9 mouse cellular contexts compared by ENCODE assay signal in the genomic region with DNA sequence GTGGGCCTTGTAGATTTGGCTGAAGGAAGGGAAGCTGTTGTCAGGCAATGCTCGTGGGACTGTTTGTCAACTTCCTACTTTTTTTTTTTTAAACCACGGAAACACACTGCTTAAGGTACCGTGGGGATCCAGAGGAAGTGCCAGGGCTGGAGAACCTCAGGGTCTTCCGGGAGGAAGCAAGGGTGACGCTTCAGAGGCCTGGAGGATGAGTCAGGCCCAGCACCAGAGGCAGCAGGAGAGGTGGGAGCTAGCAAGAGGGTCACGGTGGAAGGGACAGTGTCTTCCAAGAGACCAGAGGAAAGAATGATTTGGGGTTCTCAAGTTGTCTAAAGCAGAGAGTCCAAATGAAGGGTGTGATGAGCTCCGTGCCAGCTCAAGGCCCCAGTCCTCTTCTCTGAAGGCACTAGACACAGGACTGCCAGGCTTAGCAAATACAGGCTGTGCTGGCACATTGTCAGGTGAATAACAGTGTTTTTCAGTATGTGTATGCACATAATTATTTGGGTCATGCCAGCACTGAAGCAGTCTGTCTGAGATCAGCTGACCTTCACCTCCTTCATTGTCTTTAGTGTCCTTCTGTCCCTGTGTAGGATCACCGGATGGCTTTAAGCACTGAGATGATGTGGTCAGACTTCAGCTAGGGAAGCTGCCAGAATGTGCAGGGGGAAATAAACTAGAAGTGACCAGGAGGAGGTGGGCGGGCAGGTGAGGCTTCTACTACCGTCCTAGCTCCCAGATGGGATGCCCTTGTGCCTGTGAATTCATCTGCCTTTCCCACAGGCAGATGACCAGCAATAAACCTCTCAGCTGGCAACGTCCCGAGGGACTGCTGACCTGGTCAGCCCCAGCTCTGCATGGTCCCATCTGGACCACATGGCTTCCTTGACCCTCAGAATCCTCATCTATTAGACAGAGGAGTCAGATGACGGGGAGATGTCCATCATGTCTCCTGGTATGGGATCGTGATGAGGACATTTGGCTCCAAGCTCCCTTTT. TPM values are rescaled to one million over a fixed set of nuclear protein-coding genes. Genes with fewer than 3 reads are reported as not detected.
DNase-seq lines count a peak whose midpoint lies in the region; ATAC-seq and TF ChIP-seq lines count a peak whose summit lies in the region.
"Had no signal": no experiment of that assay in that cellular context is flagged by ENCODE, and none has a peak within 500 bp of the region (broad histone marks: within the 10 kb centered on the region; RNA-seq: fewer than 3 reads in every experiment).

No protein-coding gene starts in this region.

- TF ChIP-seq CTCF in lung, postnatal 0 days (IDR thresholded peaks at IDR 0.05), result no peak
- no peak for TF ChIP-seq CTCF in lung, adult 2 months (IDR thresholded peaks at IDR 0.05; ENCODE audit: insufficient read depth, low read length)

- H3K4me1 ChIP-seq in lung, postnatal 0 days (ENCODE audit: insufficient read depth, low read depth, low read length), result no peaks in the 10 kb centered on the region
- H3K4me1 ChIP-seq in lung, adult 2 months (ENCODE audit: control insufficient read depth, insufficient read depth, low read length), result no peaks in the 10 kb centered on the region
- H3K4me1 ChIP-seq in neural tube, embryonic 14.5 days (ENCODE audit: control insufficient read depth, insufficient read depth, low read length), result peaks cover 26% of the 10 kb centered on the region

- no peak overlapping the region for H3K4me3 ChIP-seq in lung, postnatal 0 days (ENCODE audit: low read depth, low read length)
- no peak overlapping the region for H3K4me3 ChIP-seq in lung, adult 2 months (replicated peaks; ENCODE audit: extremely low read depth, low read depth, low read length)
- no peak overlapping the region for H3K4me3 ChIP-seq in neural tube, embryonic 14.5 days (ENCODE audit: low read depth, low read length)
- H3K4me3 ChIP-seq: liver, embryonic 13.5 days had no signal

- no peaks in the 10 kb centered on the region for H3K27me3 ChIP-seq in lung, postnatal 0 days (replicated peaks; ENCODE audit: insufficient read depth, low read length)
- no peaks in the 10 kb centered on the region for H3K27me3 ChIP-seq in neural tube, embryonic 14.5 days (ENCODE audit: control insufficient read depth, insufficient read depth, low read length)

- WGBS in lung, postnatal 0 days, result 65% methylated on average over 14 of the region's 14 CpGs
- whole genome bisulfite sequencing in lung, adult 2 months, result 63% methylated on average over 14 of the region's 14 CpGs
- WGBS in neural tube, embryonic 14.5 days, result 73% methylated on average over 14 of the region's 14 CpGs

- H3K27ac ChIP-seq in lung, postnatal 0 days (ENCODE audit: low read length), result no peak overlapping the region
- peak overlapping the region; percentile 82 for H3K27ac ChIP-seq in neural tube, embryonic 14.5 days (ENCODE audit: low read depth, low read length)
- H3K27ac ChIP-seq: liver, embryonic 13.5 days had no signal

- no peak overlapping the region for H3K4me2 ChIP-seq in lung, postnatal 0 days (replicated peaks; ENCODE audit: low read depth, low read length)
- no peak overlapping the region for H3K4me2 ChIP-seq in neural tube, embryonic 14.5 days (ENCODE audit: low read depth, low read length)
- H3K4me2 ChIP-seq: liver, embryonic 13.5 days had no signal

- no peak for TF ChIP-seq EP300 in lung, postnatal 0 days (IDR thresholded peaks at IDR 0.05)

- TF ChIP-seq POLR2A in lung, adult 2 months (IDR thresholded peaks at IDR 0.05; ENCODE audit: borderline replicate concordance, extremely low read depth, low read depth, low read length), result no peak

- ATAC-seq in lung, postnatal 0 days, result peak; percentile 47
- no peak for ATAC-seq in neural tube, embryonic 14.5 days (ENCODE audit: low read depth)
- ATAC-seq in erythroblast, adult 5-6 weeks (replicated peaks; ENCODE audit: low FRiP score, poor library complexity, severe bottlenecking), result no peak

- no peaks in the 10 kb centered on the region for H3K9me3 ChIP-seq in lung, postnatal 0 days (ENCODE audit: low read length)
- no peaks in the 10 kb centered on the region for H3K9me3 ChIP-seq in neural tube, embryonic 14.5 days (ENCODE audit: control insufficient read depth, low read length)
- H3K9me3 ChIP-seq: liver, embryonic 13.5 days had no signal

- no peak overlapping the region for H3K9ac ChIP-seq in lung, postnatal 0 days (replicated peaks; ENCODE audit: low read depth)
- no peak overlapping the region for H3K9ac ChIP-seq in neural tube, embryonic 14.5 days (replicated peaks; ENCODE audit: low read depth, low read length)
- H3K9ac ChIP-seq: liver, embryonic 13.5 days had no signal

- peak; percentile 45 for DNase-seq in adrenal gland, postnatal 10 days
- DNase-seq in adrenal gland, adult 18-20 months (ENCODE audit: low spot score in 2 of 2), result no peak
- peak; percentile 22 for DNase-seq in lung, postnatal 0 days (ENCODE audit: low spot score)
- DNase-seq in lung, adult 2 months, result no peak
- DNase-seq in kidney, postnatal 14 days, result peak; percentile 49
- DNase-seq in thymus, postnatal 4 days, result no peak
- DNase-seq: liver, embryonic 13.5 days had no signal

- H3K36me3 ChIP-seq in lung, postnatal 0 days (ENCODE audit: insufficient read depth, low read length), result no peaks in the 10 kb centered on the region
- no peaks in the 10 kb centered on the region for H3K36me3 ChIP-seq in neural tube, embryonic 14.5 days (ENCODE audit: control insufficient read depth, insufficient read depth, low read length)
- H3K36me3 ChIP-seq: liver, embryonic 13.5 days had no signal

RNA-seq across cellular contexts. Expression of a gene that starts 8.5 kb away (rescaled TPM):
- total RNA-seq in adrenal gland, postnatal 10 days (2021), result 100 to 1,000 TPM; 137 to 144 TPM
- total RNA-seq in adrenal gland, adult 18-20 months (2021), result 100 to 1,000 TPM; 183 to 185 TPM
- polyA plus RNA-seq in lung, postnatal 0 days (2015; fragmentation: Nextera tagmentation; extraction: Ambion mirVana), result 242 and 276 TPM in 2 replicates
- 136 and 154 TPM in 2 replicates for polyA plus RNA-seq in lung, adult 2 months (2012; rRNA removed)
- 776 and 794 TPM in 2 replicates for polyA plus RNA-seq in neural tube, embryonic 14.5 days (2014; fragmentation: Nextera tagmentation; extraction: Ambion mirVana)
- 91.3 and 122 TPM in 2 replicates for total RNA-seq in erythroblast, adult 5-6 weeks (2015; ENCODE audit: low replicate concordance)
- 74.4 and 102 TPM in 2 replicates for total RNA-seq in erythroblast, adult 5-6 weeks (2017; ENCODE audit: low replicate concordance)

Comparison
In these comparisons a context has a peak if more than half of its experiments do, and no peak if none do; other contexts are left out.
1. DNase-seq: peak in adrenal gland, postnatal 10 days (single experiment), lung, postnatal 0 days (single experiment) and kidney, postnatal 14 days (single experiment); none in adrenal gland, adult 18-20 months (0 of 2), lung, adult 2 months (single experiment) and thymus, postnatal 4 days (single experiment).